Mouse (Mus musculus) heart, adult 11 months (tissue): ENCODE measurements around the gene Slc23a4.

ENCODE experiments used
- DNase-seq: peaks from one replicate; pipeline ENCODE4 v3.0.0; 2022

Gene Slc23a4

GRCm38 (mm10) chr6:34988081-34988761 lies at the start of gene Slc23a4:
Gene Slc23a4, minus strand, starts transcription at chr6:34988404.
- no peak for DNase-seq

DNA sequence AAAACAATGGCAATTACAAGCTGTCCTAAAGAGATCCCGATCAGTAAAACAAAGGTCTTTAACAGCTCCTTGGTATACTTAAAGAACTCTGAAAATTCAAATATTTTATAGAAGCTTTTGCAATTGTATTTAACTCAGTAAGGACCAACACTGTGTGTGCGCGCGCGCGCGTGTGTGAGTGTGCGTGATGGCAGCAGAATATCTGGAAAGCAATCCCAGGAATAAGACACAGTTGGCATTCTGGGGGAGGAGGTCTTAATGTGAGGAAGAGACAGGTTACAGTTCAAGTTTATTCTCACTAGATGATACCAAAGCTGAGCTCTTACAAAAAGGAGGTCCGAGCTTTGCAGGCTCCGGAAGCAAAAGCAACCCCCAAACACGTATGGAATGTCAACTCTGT lies 45.1 kb upstream of the Slc23a4 start:
- peak; percentile 55 for DNase-seq

- no peak for DNase-seq
Measured at GRCm38 (mm10) chr6:35032704-35033103, 44.5 kb upstream of the Slc23a4 start.

- peak; percentile 57 for DNase-seq
Measured at GRCm38 (mm10) chr6:35030811-35031210, 42.6 kb upstream of the Slc23a4 start.

- DNase-seq: peak; percentile 62
Measured at GRCm38 (mm10) chr6:35030226-35030625, 42.0 kb upstream of the Slc23a4 start.

- peak; percentile 43 for DNase-seq
Measured at GRCm38 (mm10) chr6:35028023-35028422, 39.8 kb upstream of the Slc23a4 start.

DNA sequence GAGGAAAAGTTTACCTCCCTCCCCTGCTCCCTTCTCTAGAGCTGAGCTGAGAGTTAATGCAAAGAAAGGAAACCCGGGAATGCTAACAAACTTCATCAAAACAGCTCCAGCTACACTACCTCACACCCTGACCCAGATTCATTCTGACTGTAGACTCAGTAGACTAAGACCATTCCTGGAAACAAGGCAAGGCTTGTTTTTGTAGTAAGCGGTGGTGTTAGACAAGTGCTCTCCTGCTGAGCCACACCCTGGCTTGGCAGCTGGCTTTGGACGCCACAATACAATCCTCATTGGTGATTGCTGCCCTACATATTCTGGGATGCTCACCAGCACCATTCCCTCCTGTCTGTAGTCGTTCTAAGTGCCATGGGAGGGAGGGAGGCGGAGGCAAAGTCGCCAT lies 39.1 kb upstream of the Slc23a4 start:
- DNase-seq: peak; percentile 87

- peak; percentile 64 for DNase-seq
Measured at GRCm38 (mm10) chr6:35016624-35017023, 28.4 kb upstream of the Slc23a4 start.

GRCm38 (mm10) chr6:35011953-35012352 lies 23.7 kb upstream of the Slc23a4 start:
- DNase-seq: no peak

GRCm38 (mm10) chr6:35010705-35011104 lies 22.5 kb upstream of the Slc23a4 start:
- no peak for DNase-seq

- DNase-seq: peak; percentile 92
Measured at GRCm38 (mm10) chr6:35002261-35002669, 14.1 kb upstream of the Slc23a4 start.

- no peak for DNase-seq
Measured at GRCm38 (mm10) chr6:34999101-34999500, 10.9 kb upstream of the Slc23a4 start.

DNA sequence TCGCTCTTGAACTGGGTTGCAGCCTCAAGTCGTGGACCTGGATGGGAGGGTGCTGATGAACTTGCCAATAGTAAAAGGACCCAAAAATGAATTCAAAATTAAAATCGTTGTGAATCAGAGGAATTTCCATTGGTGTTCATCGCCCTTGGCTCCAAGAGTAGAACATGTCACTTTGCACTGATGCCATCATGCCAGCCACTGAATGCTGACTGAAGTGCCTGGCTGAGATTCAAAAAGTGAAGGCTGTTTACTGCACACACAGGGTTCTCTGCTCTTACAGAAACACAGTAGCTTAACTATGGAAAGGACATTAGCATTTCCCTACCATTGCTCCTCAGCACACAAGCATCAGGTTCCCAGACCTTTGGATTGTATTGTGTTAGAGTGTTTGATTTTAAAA lies 8.3 kb upstream of the Slc23a4 start:
- no peak for DNase-seq

DNA sequence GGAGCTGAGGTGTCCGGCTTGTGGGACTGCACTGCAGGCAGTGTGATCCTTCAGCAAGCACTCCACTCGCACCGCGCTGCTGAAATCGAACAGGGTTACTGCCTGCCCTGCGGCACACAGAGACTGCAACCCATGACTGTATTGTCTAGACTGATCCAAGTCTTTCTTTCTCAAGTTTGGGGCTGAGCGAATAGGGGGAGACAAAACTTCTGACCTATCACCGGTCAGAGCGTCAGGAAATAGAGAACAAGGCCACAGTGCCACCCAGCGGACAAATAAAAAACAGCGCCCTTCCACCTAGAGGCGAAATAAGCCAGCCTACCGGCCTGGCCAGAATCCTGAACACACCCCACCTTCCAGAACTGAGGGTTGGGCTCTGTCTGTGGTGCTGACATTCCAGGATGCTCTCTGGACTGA lies 7.1 kb upstream of the Slc23a4 start:
- DNase-seq: peak; percentile 98

GRCm38 (mm10) chr6:34994692-34995091 lies 6.5 kb upstream of the Slc23a4 start:
- DNase-seq: peak; percentile 91

GRCm38 (mm10) chr6:34989263-34989662 lies 1.1 kb upstream of the Slc23a4 start:
- DNase-seq: no peak

DNA sequence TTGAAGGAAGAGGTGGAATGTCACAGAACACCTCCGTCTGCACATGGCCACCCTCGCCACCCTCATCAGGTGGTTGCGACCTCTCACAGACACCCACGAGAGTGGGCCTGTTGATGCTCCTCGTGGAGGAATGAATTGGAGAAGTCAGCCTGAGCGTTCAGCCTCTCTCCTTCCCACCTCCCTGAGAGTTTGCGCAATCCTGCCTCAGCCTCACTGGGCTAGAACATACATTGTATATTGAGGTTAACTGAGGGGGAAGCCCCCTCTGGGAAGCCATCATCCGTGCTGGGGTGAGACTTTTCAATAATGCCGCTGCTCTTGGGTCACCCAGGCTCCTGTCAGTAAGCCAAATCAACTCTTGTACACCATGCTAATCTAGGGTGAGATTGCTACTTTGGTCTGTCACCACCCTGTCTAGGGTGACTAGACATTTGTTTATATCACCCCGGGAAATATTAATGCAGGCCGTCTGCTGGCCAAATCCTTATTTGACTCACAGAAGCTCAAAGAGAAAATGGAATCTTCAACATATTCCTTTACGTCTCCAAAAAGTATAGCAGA lies 1.0 kb downstream of the Slc23a4 start:
- no peak for DNase-seq

DNA sequence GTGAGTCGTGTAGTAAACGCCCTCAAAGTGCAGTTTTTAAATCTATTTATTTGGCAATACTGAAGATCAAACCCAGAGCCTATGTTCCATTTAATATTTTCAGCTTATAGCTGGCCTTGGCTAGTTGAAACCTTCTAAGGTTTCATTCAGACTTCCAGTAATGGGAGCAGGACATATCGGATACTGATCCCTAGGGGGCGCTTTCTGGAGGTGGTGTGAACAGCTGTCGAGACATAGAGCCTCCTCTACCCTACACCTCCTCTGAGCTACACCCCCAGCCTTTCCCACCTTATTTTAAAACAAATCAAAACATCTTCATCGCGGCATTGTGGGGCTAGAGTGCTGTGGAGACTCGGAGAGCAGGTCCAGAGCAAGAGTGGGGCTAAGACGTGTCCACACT lies 7.5 kb downstream of the Slc23a4 start:
- no peak for DNase-seq

DNA sequence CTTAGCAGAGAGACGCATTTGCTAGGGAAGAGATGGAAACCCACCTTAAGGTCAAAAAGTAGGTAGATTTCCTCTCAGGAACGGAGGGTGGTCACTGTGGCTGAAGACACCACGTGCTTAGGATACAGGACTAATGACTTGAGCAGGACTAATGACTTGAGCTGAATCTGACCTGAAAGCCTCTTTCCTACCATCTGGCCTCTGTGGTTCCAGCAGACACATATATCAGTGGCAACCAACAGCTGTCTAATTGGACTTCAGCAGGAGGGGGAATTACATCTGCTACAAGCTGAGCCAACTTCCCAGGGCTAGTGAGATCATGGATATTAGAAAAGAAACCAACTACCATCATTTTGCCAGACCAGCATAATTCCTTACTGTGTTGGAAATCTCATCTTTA lies 8.9 kb downstream of the Slc23a4 start:
- no peak for DNase-seq

- DNase-seq: no peak
Measured at GRCm38 (mm10) chr6:34971181-34971580, 17.0 kb downstream of the Slc23a4 start.

DNA sequence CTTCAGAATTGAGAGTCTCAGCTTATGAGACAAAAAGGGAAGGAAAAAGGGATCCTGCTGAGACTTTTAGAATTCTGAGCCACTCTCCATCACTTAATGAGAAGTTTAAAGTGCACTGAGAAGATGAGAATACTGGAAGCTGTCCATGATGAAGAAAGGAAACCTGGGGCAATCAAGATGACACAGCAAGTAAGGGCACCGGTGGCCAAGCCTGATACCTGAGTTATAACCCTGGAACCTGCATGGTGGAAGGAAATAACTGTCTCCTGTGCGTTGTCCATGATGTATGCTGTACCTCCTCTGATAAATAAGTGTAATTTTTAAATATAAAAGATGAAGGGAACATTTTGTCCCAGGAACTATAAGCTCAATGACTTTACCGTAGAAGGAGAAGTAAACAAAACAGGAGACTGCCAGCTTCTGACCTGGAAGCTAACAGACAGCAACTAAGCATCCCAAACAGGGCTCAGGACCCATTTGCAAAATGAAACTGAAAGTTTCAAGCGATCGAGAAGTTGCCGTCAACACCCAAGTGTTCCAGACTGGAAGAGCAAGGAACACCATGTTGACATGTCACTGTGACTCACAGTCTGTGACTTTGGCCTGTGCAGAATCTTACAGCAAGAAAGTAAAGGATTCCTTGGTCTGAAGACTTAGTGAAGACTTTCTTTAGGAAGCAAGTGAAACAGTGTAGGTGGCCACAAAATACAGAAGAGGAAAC lies 22.2 kb downstream of the Slc23a4 start:
- DNase-seq: no peak

- DNase-seq: no peak
Measured at GRCm38 (mm10) chr6:34964550-34964949, 23.7 kb downstream of the Slc23a4 start.

- DNase-seq: no peak
Measured at GRCm38 (mm10) chr6:34959131-34959530, 29.1 kb downstream of the Slc23a4 start.

- DNase-seq: no peak
Measured at GRCm38 (mm10) chr6:34955862-34956241, 32.4 kb downstream of the Slc23a4 start.
